Mouse (Mus musculus): ENCODE measurements around the gene Ccdc93.

DNA sequence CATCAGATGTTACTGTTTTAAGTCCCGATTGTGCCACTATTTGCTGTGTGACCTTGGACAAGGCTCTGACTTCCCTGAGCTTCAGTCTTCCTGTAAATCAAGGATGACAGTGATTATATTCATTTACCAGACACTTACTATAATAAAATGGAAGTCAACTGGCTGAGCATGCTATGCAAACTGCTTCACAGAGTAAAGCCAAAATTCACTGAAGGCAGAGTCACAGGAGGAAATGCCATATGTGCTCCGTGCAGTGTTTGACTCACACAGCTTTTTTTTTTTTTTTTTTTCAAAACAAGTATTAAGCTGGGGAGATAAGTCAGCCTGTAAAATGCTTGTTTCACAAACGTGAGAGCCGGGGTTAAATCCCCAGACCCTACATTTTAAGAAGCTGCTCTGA is 34.3 kb upstream of the Ccdc93 start:
- no peak for TF ChIP-seq CTCF (IDR thresholded peaks at IDR 0.05; ENCODE audit: borderline replicate concordance, insufficient read depth, low read length)
- TF ChIP-seq POLR2A (IDR thresholded peaks at IDR 0.05; ENCODE audit: low read depth, low read length) = no peak
